Mouse (Mus musculus): ENCODE data around the gene Kif21b. TPM values are rescaled to one million over a fixed set of nuclear protein-coding genes. Genes with fewer than 3 reads are reported as not detected.

The Kif21b gene
- polyA plus RNA-seq, 1 experiment from 2014 or later = 0.85 TPM

GRCm38 (mm10) chr1:136132386-136133201, 1.4 kb downstream of the Kif21b start:
- no peaks in the 10 kb centered on the region for H3K36me3 ChIP-seq (ENCODE audit: insufficient read depth, low read length)
- peaks cover 24% of the 10 kb centered on the region; the same call in 1 of the 2 replicates for H3K4me1 ChIP-seq (ENCODE audit: insufficient read depth, low read depth, low read length)
- no peak for TF ChIP-seq EP300 (IDR thresholded peaks at IDR 0.05)
- TF ChIP-seq CTCF (IDR thresholded peaks at IDR 0.05) = no peak
- H3K27me3 ChIP-seq (replicated peaks; ENCODE audit: insufficient read depth, low read length) = peaks cover 7% of the 10 kb centered on the region; the same call in 1 of the 2 replicates
- H3K9ac ChIP-seq (replicated peaks; ENCODE audit: low read depth) = no peak overlapping the region
- H3K27ac ChIP-seq (ENCODE audit: low read length) = no peak overlapping the region
- DNase-seq (ENCODE audit: low spot score) = no peak
- H3K9me3 ChIP-seq (ENCODE audit: low read length) = no peaks in the 10 kb centered on the region
- ATAC-seq = no peak
- H3K4me2 ChIP-seq (replicated peaks; ENCODE audit: low read depth, low read length) = 0 out of 2 replicates have a peak overlapping the region, but pooled peaks have one; percentile 99
- H3K4me3 ChIP-seq (ENCODE audit: low read depth, low read length) = peak overlapping the region; percentile 61; the same call in 1 of the 2 replicates
- WGBS = 58% methylated on average over 10 of the region's 10 CpGs

GRCm38 (mm10) chr1:136133570-136134240, 2.5 kb downstream of the Kif21b start:
- Histone ChIP-seq H3K27ac (ENCODE audit: low read length) (no peak overlapping the region; the same call in 1 of the 2 replicates), H3K9ac (replicated peaks; ENCODE audit: low read depth) (no peak overlapping the region), H3K9me3 (ENCODE audit: low read length) (no peaks in the 10 kb centered on the region), H3K36me3 (ENCODE audit: insufficient read depth, low read length) (no peaks in the 10 kb centered on the region), H3K4me3 (ENCODE audit: low read depth, low read length) (no peak overlapping the region), H3K4me1 (ENCODE audit: insufficient read depth, low read depth, low read length) (peaks cover 29% of the 10 kb centered on the region; the same call in 1 of the 2 replicates), H3K4me2 (replicated peaks; ENCODE audit: low read depth, low read length) (no peak overlapping the region), H3K27me3 (replicated peaks; ENCODE audit: insufficient read depth, low read length) (peaks cover 7% of the 10 kb centered on the region; the same call in 1 of the 2 replicates)
- no peak for TF ChIP-seq CTCF (IDR thresholded peaks at IDR 0.05)
- 46% methylated on average over 13 of the region's 13 CpGs for WGBS
- DNase-seq (ENCODE audit: low spot score) (no peak), ATAC-seq (no peak)

GRCm38 (mm10) chr1:136134547-136134946, 3.4 kb downstream of the Kif21b start:
- H3K36me3 ChIP-seq (ENCODE audit: insufficient read depth, low read length) = no peaks in the 10 kb centered on the region
- TF ChIP-seq CTCF (IDR thresholded peaks at IDR 0.05) = no peak

GRCm38 (mm10) chr1:136135046-136135445, 3.9 kb downstream of the Kif21b start:
- 0 out of 2 replicates have a peak, but pooled peaks have one; percentile 14 for TF ChIP-seq EP300 (IDR thresholded peaks at IDR 0.05)
- TF ChIP-seq CTCF (IDR thresholded peaks at IDR 0.05) = peak; percentile 31
- H3K27ac ChIP-seq (ENCODE audit: low read length) = no peak overlapping the region
- H3K9me3 ChIP-seq (ENCODE audit: low read length) = no peaks in the 10 kb centered on the region
- no peak overlapping the region for H3K4me3 ChIP-seq (ENCODE audit: low read depth, low read length)
- no peaks in the 10 kb centered on the region for H3K36me3 ChIP-seq (ENCODE audit: insufficient read depth, low read length)
- no peak overlapping the region for H3K9ac ChIP-seq (replicated peaks; ENCODE audit: low read depth)
- DNase-seq (ENCODE audit: low spot score) (peak; percentile 93), ATAC-seq (peak; percentile 55)
- 6% methylated on average over 1 of the region's 1 CpGs for WGBS
- H3K27me3 ChIP-seq (replicated peaks; ENCODE audit: insufficient read depth, low read length) = peaks cover 7% of the 10 kb centered on the region; the same call in 1 of the 2 replicates
- no peak overlapping the region for H3K4me2 ChIP-seq (replicated peaks; ENCODE audit: low read depth, low read length)
- peaks cover 29% of the 10 kb centered on the region; the same call in 1 of the 2 replicates for H3K4me1 ChIP-seq (ENCODE audit: insufficient read depth, low read depth, low read length)

More at GRCm38 (mm10) chr1:136134547-136134946, 3.4 kb downstream of the Kif21b start:
- Histone ChIP-seq H3K27ac (ENCODE audit: low read length) (0 out of 2 replicates have a peak overlapping the region, but pooled peaks have one; percentile 49), H3K9ac (replicated peaks; ENCODE audit: low read depth) (no peak overlapping the region), H3K4me2 (replicated peaks; ENCODE audit: low read depth, low read length) (no peak overlapping the region), H3K4me1 (ENCODE audit: insufficient read depth, low read depth, low read length) (peaks cover 29% of the 10 kb centered on the region; the same call in 1 of the 2 replicates), H3K9me3 (ENCODE audit: low read length) (no peaks in the 10 kb centered on the region), H3K4me3 (ENCODE audit: low read depth, low read length) (no peak overlapping the region), H3K27me3 (replicated peaks; ENCODE audit: insufficient read depth, low read length) (peaks cover 7% of the 10 kb centered on the region; the same call in 1 of the 2 replicates)
- WGBS = 43% methylated on average over 2 of the region's 2 CpGs
- DNase-seq (ENCODE audit: low spot score) (no peak), ATAC-seq (no peak)

- Histone ChIP-seq H3K27ac (ENCODE audit: low read length) (no peak overlapping the region), H3K9me3 (ENCODE audit: low read length) (no peaks in the 10 kb centered on the region), H3K36me3 (ENCODE audit: insufficient read depth, low read length) (no peaks in the 10 kb centered on the region), H3K4me2 (replicated peaks; ENCODE audit: low read depth, low read length) (no peak overlapping the region), H3K4me3 (ENCODE audit: low read depth, low read length) (no peak overlapping the region), H3K27me3 (replicated peaks; ENCODE audit: insufficient read depth, low read length) (peaks cover 7% of the 10 kb centered on the region; the same call in 1 of the 2 replicates), H3K9ac (replicated peaks; ENCODE audit: low read depth) (no peak overlapping the region), H3K4me1 (ENCODE audit: insufficient read depth, low read depth, low read length) (peaks cover 29% of the 10 kb centered on the region; the same call in 1 of the 2 replicates)
- WGBS = 74% methylated on average over 6 of the region's 6 CpGs
- ATAC-seq (no peak), DNase-seq (ENCODE audit: low spot score) (no peak)
- TF ChIP-seq CTCF (IDR thresholded peaks at IDR 0.05) (no peak), EP300 (IDR thresholded peaks at IDR 0.05) (no peak)
These were observed 4.7 kb downstream of the Kif21b start for GRCm38 (mm10) chr1:136135777-136136444.
